Mouse (Mus musculus): ENCODE results near the gene Ogdh.
A peak's percentile ranks its signal among the peaks of the same experiment; 100 is the strongest.

Ogdh gene

GRCm38 (mm10) chr11:6294632-6295031 lies 3.2 kb downstream of the Ogdh start:
- DNase-seq (ENCODE audit: low read depth, low spot score): no peak

DNA sequence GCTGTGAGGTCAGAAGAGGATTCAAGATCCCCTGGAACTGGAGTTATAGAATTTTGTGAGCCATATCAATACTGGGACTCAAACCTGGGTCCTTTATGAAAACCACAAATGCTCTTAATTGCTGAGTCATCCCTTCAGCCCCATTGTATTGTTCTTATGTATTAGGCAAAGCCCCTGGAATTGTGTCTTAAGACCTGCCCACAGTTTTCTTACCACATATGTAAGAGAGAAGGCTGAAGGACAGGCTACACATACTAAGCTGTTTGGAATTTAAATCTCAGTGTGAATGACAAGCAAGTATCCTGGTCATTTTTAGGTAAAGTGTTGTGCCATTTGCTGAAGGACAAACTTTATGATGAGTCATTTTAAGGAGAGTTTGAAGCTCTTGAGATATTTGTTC lies 4.6 kb downstream of the Ogdh start:
- DNase-seq (ENCODE audit: low read depth, low spot score): peak; percentile 52

GRCm38 (mm10) chr11:6299435-6299834 lies 8.0 kb downstream of the Ogdh start:
- no peak for DNase-seq (ENCODE audit: low read depth, low spot score)

DNA sequence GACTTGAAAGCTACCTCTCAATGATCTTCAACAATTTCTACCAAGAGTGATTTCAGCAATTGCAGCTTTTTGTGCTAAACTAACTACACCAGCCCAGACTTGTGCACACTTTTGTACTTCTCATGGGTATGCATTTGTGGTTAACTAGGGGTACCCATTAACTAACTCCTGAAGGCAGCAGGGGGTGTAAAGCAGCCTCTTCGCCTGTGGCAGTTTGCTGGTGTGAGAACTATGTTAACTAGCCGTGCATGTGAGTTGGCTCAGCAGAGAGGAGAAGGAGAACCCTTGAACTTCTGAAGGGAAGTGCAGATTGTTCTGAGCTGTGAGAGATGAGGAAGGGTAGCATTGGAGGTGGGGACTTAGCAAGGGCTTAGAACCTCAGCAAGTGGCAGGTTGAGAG lies 11.4 kb downstream of the Ogdh start:
- no peak for DNase-seq (ENCODE audit: low read depth, low spot score)

- DNase-seq (ENCODE audit: low read depth, low spot score): peak; percentile 65
Observed at GRCm38 (mm10) chr11:6305943-6306430, 14.6 kb downstream of the Ogdh start.

DNA sequence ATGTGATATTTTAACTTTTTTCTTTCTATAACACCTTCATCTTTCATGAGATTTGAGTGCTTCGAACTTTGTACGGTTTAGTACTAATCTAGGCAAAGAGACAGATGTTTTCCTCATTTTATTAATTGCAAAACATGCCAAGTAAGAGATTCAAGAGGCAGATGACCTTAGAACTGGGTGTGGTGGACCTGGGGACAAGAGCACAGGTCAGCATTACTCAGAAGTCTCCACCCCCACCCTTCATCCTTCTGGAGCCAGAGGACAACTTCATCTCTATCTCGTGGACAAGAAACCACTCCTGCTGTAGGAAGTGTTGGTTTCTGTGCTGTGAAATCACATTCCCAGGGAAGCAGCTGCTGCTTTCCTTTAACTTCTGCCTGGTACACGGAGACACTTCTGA lies 16.7 kb downstream of the Ogdh start:
- DNase-seq (ENCODE audit: low read depth, low spot score): no peak

- no peak for DNase-seq (ENCODE audit: low read depth, low spot score)
Observed at GRCm38 (mm10) chr11:6313874-6314406, 22.5 kb downstream of the Ogdh start.

DNA sequence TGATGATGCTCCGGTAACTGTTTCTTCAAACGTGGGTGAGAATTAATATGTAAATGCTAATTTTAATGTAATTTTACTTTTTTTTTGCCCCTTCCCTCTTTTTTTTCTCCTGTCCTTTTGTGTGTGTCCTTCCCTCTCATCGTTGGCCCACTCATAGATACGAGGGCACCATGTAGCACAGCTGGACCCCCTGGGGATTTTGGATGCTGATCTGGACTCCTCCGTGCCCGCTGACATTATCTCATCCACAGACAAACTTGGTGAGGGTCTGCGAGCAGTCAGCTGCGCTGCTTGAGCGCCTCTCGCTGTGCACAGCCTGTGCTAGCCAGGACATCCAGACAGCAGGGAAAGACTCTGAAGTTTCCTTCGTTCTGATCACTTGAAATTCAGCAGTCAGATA lies 25.4 kb downstream of the Ogdh start:
- no peak for DNase-seq (ENCODE audit: low read depth, low spot score)

DNA sequence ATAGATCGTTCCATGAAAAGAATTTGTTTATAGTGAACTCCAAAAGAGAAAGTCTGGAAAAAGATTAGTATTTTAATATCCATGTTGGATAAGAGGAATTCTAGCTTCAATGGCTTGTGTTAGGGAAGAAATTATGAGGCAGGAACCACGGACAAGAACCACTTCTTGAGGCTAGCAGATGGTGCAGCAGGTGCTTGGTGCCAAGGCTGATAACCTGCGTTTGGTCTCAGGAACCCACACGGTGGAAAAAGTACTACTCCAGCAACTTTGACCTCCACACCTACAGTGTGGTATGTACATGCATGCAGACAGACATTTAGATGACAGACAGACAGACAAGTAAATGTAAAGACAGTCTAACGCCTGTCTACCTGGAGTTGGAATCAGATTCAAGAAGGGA lies 27.1 kb downstream of the Ogdh start:
- DNase-seq (ENCODE audit: low read depth, low spot score): no peak

DNA sequence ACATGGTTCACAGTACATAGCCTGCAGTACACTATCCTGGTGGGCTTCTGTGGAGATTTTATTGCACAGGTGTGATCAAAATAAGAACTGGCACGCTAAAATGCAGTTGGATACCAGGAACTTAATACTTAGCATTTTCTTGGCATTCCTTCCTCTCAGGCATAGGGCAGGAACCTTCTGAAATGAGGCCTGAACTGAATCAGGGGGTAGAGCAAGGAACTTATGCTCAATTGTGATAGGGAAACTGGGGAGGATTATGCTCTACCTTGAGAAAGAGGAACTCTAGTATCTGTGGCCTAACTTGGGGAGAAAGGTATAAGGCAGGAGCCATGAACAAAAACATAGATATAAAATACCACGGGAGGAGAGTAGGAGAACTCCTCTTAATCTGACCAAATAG lies 27.9 kb downstream of the Ogdh start:
- DNase-seq (ENCODE audit: low read depth, low spot score): no peak

- DNase-seq (ENCODE audit: low read depth, low spot score): no peak
Observed at GRCm38 (mm10) chr11:6322086-6322485, 30.7 kb downstream of the Ogdh start.

GRCm38 (mm10) chr11:6323348-6323747 lies 31.9 kb downstream of the Ogdh start:
- no peak for DNase-seq (ENCODE audit: low read depth, low spot score)

DNA sequence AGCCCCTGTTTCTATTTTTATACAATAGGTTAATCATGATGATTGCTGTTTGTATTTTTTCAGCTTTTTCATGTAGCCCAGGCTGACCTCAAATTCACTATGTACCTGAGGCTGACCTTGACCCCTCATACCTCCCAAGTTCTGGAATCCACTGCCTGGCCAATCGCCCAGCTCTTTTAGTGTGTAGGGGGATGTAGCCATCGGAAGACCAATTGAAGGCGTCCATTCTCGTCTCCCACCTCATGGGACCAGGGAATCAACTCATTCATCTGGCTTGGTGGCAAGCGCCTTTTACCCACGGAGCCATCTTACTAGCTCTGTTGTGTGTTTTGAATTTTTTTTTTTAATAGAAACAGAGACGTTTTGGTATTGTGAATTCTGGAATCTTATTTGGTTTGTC lies 39.8 kb downstream of the Ogdh start:
- DNase-seq (ENCODE audit: low read depth, low spot score): no peak

DNA sequence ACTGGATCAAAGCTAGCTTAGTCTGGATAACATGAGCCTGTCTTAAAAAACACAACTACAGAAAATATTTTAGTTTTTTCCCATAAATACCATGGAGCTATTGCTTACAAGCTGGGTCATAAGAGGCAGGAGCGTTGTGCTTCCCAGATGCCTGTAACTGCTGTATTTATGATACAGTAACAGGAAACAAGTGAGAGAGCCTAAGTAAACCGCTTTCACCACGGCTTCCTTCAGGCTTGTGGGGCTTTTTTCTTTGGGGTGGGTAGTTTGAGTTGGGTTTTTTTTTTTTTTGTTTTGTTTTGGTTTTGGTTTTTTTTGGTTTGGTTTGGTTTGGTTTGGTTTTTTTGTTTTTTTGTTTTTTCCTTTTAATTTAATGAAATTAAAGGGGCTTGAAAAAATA lies 41.2 kb downstream of the Ogdh start:
- DNase-seq (ENCODE audit: low read depth, low spot score): no peak

DNA sequence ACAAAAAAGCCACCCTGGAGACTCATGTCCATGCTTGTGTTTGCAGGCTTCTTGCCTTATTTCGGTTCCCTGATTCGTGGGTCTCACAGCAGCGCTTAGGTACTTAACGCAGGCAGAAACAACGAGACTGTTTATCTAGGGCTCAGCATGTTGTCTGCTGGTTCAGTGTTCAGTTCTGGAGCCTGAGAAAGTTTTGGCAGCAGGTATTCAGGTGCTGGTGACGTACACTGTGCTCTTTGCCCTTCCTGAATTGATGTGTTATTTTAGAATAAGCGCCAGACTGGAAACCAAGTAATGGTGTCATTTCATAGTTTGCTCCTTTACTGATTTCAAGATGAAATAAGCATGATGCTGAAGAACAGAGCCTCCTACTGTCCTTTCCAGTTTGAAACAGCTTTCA lies 42.0 kb downstream of the Ogdh start:
- DNase-seq (ENCODE audit: low read depth, low spot score): no peak

- DNase-seq (ENCODE audit: low read depth, low spot score): no peak
Observed at GRCm38 (mm10) chr11:6335321-6335720, 43.9 kb downstream of the Ogdh start.

GRCm38 (mm10) chr11:6336689-6337088 lies 45.3 kb downstream of the Ogdh start:
- no peak for DNase-seq (ENCODE audit: low read depth, low spot score)

GRCm38 (mm10) chr11:6345956-6346355 lies 54.5 kb downstream of the Ogdh start:
- no peak for DNase-seq (ENCODE audit: low read depth, low spot score)

- DNase-seq (ENCODE audit: low read depth, low spot score): no peak
Observed at GRCm38 (mm10) chr11:6346966-6347365, 55.5 kb downstream of the Ogdh start.

GRCm38 (mm10) chr11:6348681-6349200 lies 57.3 kb downstream of the Ogdh start:
- no peak for DNase-seq (ENCODE audit: low read depth, low spot score)

GRCm38 (mm10) chr11:6349586-6349985 lies 58.2 kb downstream of the Ogdh start:
- no peak for DNase-seq (ENCODE audit: low read depth, low spot score)

GRCm38 (mm10) chr11:6355106-6355505 lies 63.7 kb downstream of the Ogdh start:
- no peak for DNase-seq (ENCODE audit: low read depth, low spot score)

- DNase-seq (ENCODE audit: low read depth, low spot score): no peak
Observed at GRCm38 (mm10) chr11:6364581-6365275, 73.3 kb downstream of the Ogdh start.

Measured in 3T3-L1 (cell line).